Mouse (Mus musculus): ENCODE measurements at regions not wholly inside any gene's neighbourhood (a gene's known extent, or its start where the extent isn't known, plus 50 kb on each side); places are given as distances from the start of the nearest gene placed in this dataset.

GRCm38 (mm10) chr1:92719864-92720263 is 71.2 kb upstream of the Otos start:
- Histone ChIP-seq H3K9me3 (ENCODE audit: control insufficient read depth, low read length) (no peaks in the 10 kb centered on the region), H3K36me3 (ENCODE audit: control insufficient read depth, insufficient read depth) (no peaks in the 10 kb centered on the region), H3K27ac (ENCODE audit: low read length) (no peak overlapping the region), H3K4me2 (ENCODE audit: low read length) (no peak overlapping the region), H3K4me1 (replicated peaks; ENCODE audit: control insufficient read depth, insufficient read depth, low read length) (peaks cover 2% of the 10 kb centered on the region; the same call in 1 of the 2 replicates), H3K9ac (replicated peaks; ENCODE audit: low read depth, low read length) (no peak overlapping the region), H3K4me3 (replicated peaks; ENCODE audit: low read length) (no peak overlapping the region), H3K27me3 (replicated peaks; ENCODE audit: control insufficient read depth, insufficient read depth, low read length) (no peaks in the 10 kb centered on the region)
- no peak for ATAC-seq
- 96% methylated on average over 6 of the region's 6 CpGs for WGBS

- H3K36me3 ChIP-seq (ENCODE audit: control insufficient read depth, insufficient read depth) = no peaks in the 10 kb centered on the region
- H3K9ac ChIP-seq (replicated peaks; ENCODE audit: low read depth, low read length) = no peak overlapping the region
- H3K27ac ChIP-seq (ENCODE audit: low read length) = no peak overlapping the region
- WGBS = 74% methylated on average over 4 of the region's 4 CpGs
- ATAC-seq = no peak
- no peak overlapping the region for H3K4me3 ChIP-seq (replicated peaks; ENCODE audit: low read length)
- no peaks in the 10 kb centered on the region for H3K27me3 ChIP-seq (replicated peaks; ENCODE audit: control insufficient read depth, insufficient read depth, low read length)
- no peaks in the 10 kb centered on the region for H3K9me3 ChIP-seq (ENCODE audit: control insufficient read depth, low read length)
- H3K4me2 ChIP-seq (ENCODE audit: low read length) = no peak overlapping the region
- peaks cover 2% of the 10 kb centered on the region; the same call in 1 of the 2 replicates for H3K4me1 ChIP-seq (replicated peaks; ENCODE audit: control insufficient read depth, insufficient read depth, low read length)
Measured at GRCm38 (mm10) chr1:92718108-92718507, 69.5 kb upstream of the Otos start.

GRCm38 (mm10) chr1:92714725-92715324 is 66.2 kb upstream of the Otos start:
- Histone ChIP-seq H3K36me3 (ENCODE audit: control insufficient read depth, insufficient read depth) (no peaks in the 10 kb centered on the region), H3K9ac (replicated peaks; ENCODE audit: low read depth, low read length) (no peak overlapping the region), H3K4me3 (replicated peaks; ENCODE audit: low read length) (no peak overlapping the region), H3K4me2 (ENCODE audit: low read length) (no peak overlapping the region), H3K4me1 (replicated peaks; ENCODE audit: control insufficient read depth, insufficient read depth, low read length) (no peaks in the 10 kb centered on the region), H3K9me3 (ENCODE audit: control insufficient read depth, low read length) (no peaks in the 10 kb centered on the region), H3K27me3 (replicated peaks; ENCODE audit: control insufficient read depth, insufficient read depth, low read length) (no peaks in the 10 kb centered on the region), H3K27ac (ENCODE audit: low read length) (no peak overlapping the region)
- no peak for ATAC-seq
- WGBS = 47% methylated on average over 9 of the region's 9 CpGs

GRCm38 (mm10) chr1:92712366-92712765 is 63.7 kb upstream of the Otos start:
- WGBS = 78% methylated on average over 8 of the region's 8 CpGs
- H3K27ac ChIP-seq (ENCODE audit: low read length) = no peak overlapping the region
- no peak overlapping the region for H3K4me3 ChIP-seq (replicated peaks; ENCODE audit: low read length)
- H3K36me3 ChIP-seq (ENCODE audit: control insufficient read depth, insufficient read depth) = no peaks in the 10 kb centered on the region
- peaks cover 4% of the 10 kb centered on the region; the same call in 1 of the 2 replicates for H3K4me1 ChIP-seq (replicated peaks; ENCODE audit: control insufficient read depth, insufficient read depth, low read length)
- no peaks in the 10 kb centered on the region for H3K27me3 ChIP-seq (replicated peaks; ENCODE audit: control insufficient read depth, insufficient read depth, low read length)
- no peak overlapping the region for H3K9ac ChIP-seq (replicated peaks; ENCODE audit: low read depth, low read length)
- no peak for ATAC-seq
- no peaks in the 10 kb centered on the region for H3K9me3 ChIP-seq (ENCODE audit: control insufficient read depth, low read length)
- H3K4me2 ChIP-seq (ENCODE audit: low read length) = no peak overlapping the region

GRCm38 (mm10) chr1:92710321-92710839 is 61.7 kb upstream of the Otos start:
- no peak overlapping the region for H3K4me3 ChIP-seq (replicated peaks; ENCODE audit: low read length)
- WGBS = 67% methylated on average over 2 of the region's 2 CpGs
- H3K9me3 ChIP-seq (ENCODE audit: control insufficient read depth, low read length) = no peaks in the 10 kb centered on the region
- H3K27ac ChIP-seq (ENCODE audit: low read length) = no peak overlapping the region
- ATAC-seq = no peak
- H3K4me2 ChIP-seq (ENCODE audit: low read length) = no peak overlapping the region
- no peaks in the 10 kb centered on the region for H3K36me3 ChIP-seq (ENCODE audit: control insufficient read depth, insufficient read depth)
- no peak overlapping the region for H3K9ac ChIP-seq (replicated peaks; ENCODE audit: low read depth, low read length)
- no peaks in the 10 kb centered on the region for H3K27me3 ChIP-seq (replicated peaks; ENCODE audit: control insufficient read depth, insufficient read depth, low read length)
- peaks cover 4% of the 10 kb centered on the region; the same call in 1 of the 2 replicates for H3K4me1 ChIP-seq (replicated peaks; ENCODE audit: control insufficient read depth, insufficient read depth, low read length)

- H3K4me1 ChIP-seq (replicated peaks; ENCODE audit: control insufficient read depth, insufficient read depth, low read length) = peaks cover 4% of the 10 kb centered on the region; the same call in 1 of the 2 replicates
- no peak overlapping the region for H3K27ac ChIP-seq (ENCODE audit: low read length)
- H3K36me3 ChIP-seq (ENCODE audit: control insufficient read depth, insufficient read depth) = no peaks in the 10 kb centered on the region
- H3K9ac ChIP-seq (replicated peaks; ENCODE audit: low read depth, low read length) = no peak overlapping the region
- H3K4me2 ChIP-seq (ENCODE audit: low read length) = no peak overlapping the region
- H3K27me3 ChIP-seq (replicated peaks; ENCODE audit: control insufficient read depth, insufficient read depth, low read length) = no peaks in the 10 kb centered on the region
- no peak for ATAC-seq
- no peaks in the 10 kb centered on the region for H3K9me3 ChIP-seq (ENCODE audit: control insufficient read depth, low read length)
- WGBS = 67% methylated on average over 14 of the region's 14 CpGs
- no peak overlapping the region for H3K4me3 ChIP-seq (replicated peaks; ENCODE audit: low read length)
Measured at GRCm38 (mm10) chr1:92709190-92709850, 60.7 kb upstream of the Otos start.

- H3K9ac ChIP-seq (replicated peaks; ENCODE audit: low read depth, low read length) = no peak overlapping the region
- ATAC-seq = no peak
- no peak overlapping the region for H3K4me2 ChIP-seq (ENCODE audit: low read length)
- no peak overlapping the region for H3K27ac ChIP-seq (ENCODE audit: low read length)
- no peaks in the 10 kb centered on the region for H3K9me3 ChIP-seq (ENCODE audit: control insufficient read depth, low read length)
- peaks cover 4% of the 10 kb centered on the region; the same call in 1 of the 2 replicates for H3K4me1 ChIP-seq (replicated peaks; ENCODE audit: control insufficient read depth, insufficient read depth, low read length)
- WGBS = 92% methylated on average over 19 of the region's 19 CpGs
- no peak overlapping the region for H3K4me3 ChIP-seq (replicated peaks; ENCODE audit: low read length)
- H3K27me3 ChIP-seq (replicated peaks; ENCODE audit: control insufficient read depth, insufficient read depth, low read length) = no peaks in the 10 kb centered on the region
- no peaks in the 10 kb centered on the region for H3K36me3 ChIP-seq (ENCODE audit: control insufficient read depth, insufficient read depth)
Measured at GRCm38 (mm10) chr1:92707917-92708897, 59.6 kb upstream of the Otos start.

GRCm38 (mm10) chr1:92707441-92707840 is 58.8 kb upstream of the Otos start:
- 50% methylated on average over 2 of the region's 2 CpGs for WGBS
- Histone ChIP-seq H3K27ac (ENCODE audit: low read length) (no peak overlapping the region), H3K4me1 (replicated peaks; ENCODE audit: control insufficient read depth, insufficient read depth, low read length) (peaks cover 4% of the 10 kb centered on the region; the same call in 1 of the 2 replicates), H3K27me3 (replicated peaks; ENCODE audit: control insufficient read depth, insufficient read depth, low read length) (no peaks in the 10 kb centered on the region), H3K4me2 (ENCODE audit: low read length) (no peak overlapping the region), H3K36me3 (ENCODE audit: control insufficient read depth, insufficient read depth) (no peaks in the 10 kb centered on the region), H3K9ac (replicated peaks; ENCODE audit: low read depth, low read length) (no peak overlapping the region), H3K4me3 (replicated peaks; ENCODE audit: low read length) (no peak overlapping the region), H3K9me3 (ENCODE audit: control insufficient read depth, low read length) (no peaks in the 10 kb centered on the region)
- no peak for ATAC-seq

GRCm38 (mm10) chr1:92703903-92704302 is 55.3 kb upstream of the Otos start:
- H3K4me1 ChIP-seq (replicated peaks; ENCODE audit: control insufficient read depth, insufficient read depth, low read length) = peaks cover 10% of the 10 kb centered on the region
- H3K9ac ChIP-seq (replicated peaks; ENCODE audit: low read depth, low read length) = no peak overlapping the region
- no peak for ATAC-seq
- 81% methylated on average over 12 of the region's 12 CpGs for WGBS
- H3K4me3 ChIP-seq (replicated peaks; ENCODE audit: low read length) = no peak overlapping the region
- H3K36me3 ChIP-seq (ENCODE audit: control insufficient read depth, insufficient read depth) = no peaks in the 10 kb centered on the region
- no peaks in the 10 kb centered on the region for H3K27me3 ChIP-seq (replicated peaks; ENCODE audit: control insufficient read depth, insufficient read depth, low read length)
- H3K27ac ChIP-seq (ENCODE audit: low read length) = no peak overlapping the region
- H3K4me2 ChIP-seq (ENCODE audit: low read length) = no peak overlapping the region
- no peaks in the 10 kb centered on the region for H3K9me3 ChIP-seq (ENCODE audit: control insufficient read depth, low read length)
